Mouse (Mus musculus): ENCODE results near the gene Agbl4. TPM values are rescaled to one million over a fixed set of nuclear protein-coding genes. Genes with fewer than 3 reads are reported as not detected.

Agbl4 gene
- polyA plus RNA-seq, 1 experiment, result not detected

DNA sequence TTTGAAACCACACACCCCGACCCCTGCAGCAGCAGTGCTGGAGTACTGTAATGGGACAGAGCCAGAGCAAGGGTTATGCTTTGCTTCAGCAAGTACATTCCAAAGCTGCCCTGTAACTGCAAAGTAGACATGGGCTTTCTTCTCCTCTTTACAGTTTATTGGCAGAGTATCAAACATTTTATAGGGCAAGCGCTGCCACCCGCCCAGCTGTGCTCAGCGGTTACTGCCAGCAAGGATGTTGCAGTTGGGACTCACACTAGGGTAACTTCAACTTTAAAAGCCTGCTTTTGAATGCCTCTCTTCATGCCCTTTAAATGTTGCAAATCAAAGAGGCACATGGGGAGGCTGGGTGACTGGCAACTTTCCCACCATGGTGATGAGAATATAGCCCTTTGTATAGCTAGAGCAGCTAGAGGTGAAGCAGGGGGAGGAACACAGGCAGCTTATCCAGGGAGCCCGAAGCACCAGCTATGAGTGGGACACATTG lies 1293.6 kb downstream of the Agbl4 start:
- no peaks in the 10 kb centered on the region for H3K36me3 ChIP-seq (ENCODE audit: control insufficient read depth, insufficient read depth)
- H3K4me2 ChIP-seq (ENCODE audit: low read depth), result no peak overlapping the region
- no peak overlapping the region for H3ac ChIP-seq (ENCODE audit: control insufficient read depth, insufficient read length)
- H3K4me3 ChIP-seq, result no peak overlapping the region
- H3K79me2 ChIP-seq (ENCODE audit: control insufficient read depth, insufficient read depth), result no peaks in the 10 kb centered on the region
- H3K27me3 ChIP-seq (ENCODE audit: control insufficient read depth, insufficient read depth, insufficient read length), result no peaks in the 10 kb centered on the region
- TF ChIP-seq CEBPB (IDR thresholded peaks at IDR 0.05; ENCODE audit: insufficient read depth, poor library complexity, severe bottlenecking), result no peak
- no peak for TF ChIP-seq TCF3 (IDR thresholded peaks at IDR 0.05; ENCODE audit: insufficient read length, low read depth)
- no peak for TF ChIP-seq SRF (IDR thresholded peaks at IDR 0.05; ENCODE audit: control insufficient read depth, insufficient read length, low read depth)
- TF ChIP-seq USF1 (IDR thresholded peaks at IDR 0.05; ENCODE audit: low read depth), result no peak
- no peak for TF ChIP-seq MYOG (IDR thresholded peaks at IDR 0.05; ENCODE audit: control insufficient read depth in 1 of 3, insufficient read depth in 1 of 3, insufficient read length in 2 of 3, low read depth in 2 of 3)
- no peak for TF ChIP-seq E2F4 (IDR thresholded peaks at IDR 0.05; ENCODE audit: insufficient read depth)
- no peak for TF ChIP-seq POLR2AphosphoS2 (IDR thresholded peaks at IDR 0.05; ENCODE audit: insufficient read length, low read depth)
- TF ChIP-seq TCF12 (IDR thresholded peaks at IDR 0.05; ENCODE audit: insufficient read depth, poor library complexity, severe bottlenecking), result no peak
- no peak for TF ChIP-seq MAX (IDR thresholded peaks at IDR 0.05; ENCODE audit: low read depth)
- no peak for TF ChIP-seq REST (IDR thresholded peaks at IDR 0.05; ENCODE audit: insufficient read depth, insufficient read length)
- no peak for TF ChIP-seq POLR2A (IDR thresholded peaks at IDR 0.05; ENCODE audit: insufficient read length, low read depth)

DNA sequence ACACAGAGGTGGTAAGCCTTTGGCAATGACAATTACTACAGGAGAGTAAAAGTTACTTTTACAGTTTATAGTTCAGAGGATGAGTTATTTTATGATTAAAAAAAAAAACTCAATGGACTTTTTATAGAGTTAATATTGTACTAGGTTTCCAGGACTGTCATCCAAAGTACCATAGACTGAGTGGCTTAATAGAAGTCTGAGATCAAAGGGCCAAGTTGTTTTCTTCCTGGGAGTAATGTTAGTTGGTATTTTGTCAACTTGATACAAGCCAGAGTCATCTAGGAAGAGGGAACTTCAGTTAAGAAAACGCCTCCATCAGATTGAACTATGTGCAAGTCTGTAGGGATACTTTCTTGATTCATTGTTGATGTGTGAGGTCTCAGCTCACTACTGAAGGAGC lies 1303.9 kb downstream of the Agbl4 start:
- Histone ChIP-seq H3K27me3 (ENCODE audit: control insufficient read depth, insufficient read depth, insufficient read length) (no peaks in the 10 kb centered on the region), H3K79me2 (ENCODE audit: control insufficient read depth, insufficient read depth) (no peaks in the 10 kb centered on the region), H3K4me2 (ENCODE audit: low read depth) (no peak overlapping the region), H3K36me3 (ENCODE audit: control insufficient read depth, insufficient read depth) (no peaks in the 10 kb centered on the region), H3ac (ENCODE audit: control insufficient read depth, insufficient read length) (no peak overlapping the region), H3K4me3 (no peak overlapping the region)
- TF ChIP-seq MYOD1 (IDR thresholded peaks at IDR 0.05; ENCODE audit: control insufficient read depth in 1 of 3, insufficient read length in 2 of 3, low read depth in 2 of 3), result no peak
- TF ChIP-seq CEBPB (IDR thresholded peaks at IDR 0.05; ENCODE audit: insufficient read depth, poor library complexity, severe bottlenecking), result no peak
- no peak for TF ChIP-seq MYOG (IDR thresholded peaks at IDR 0.05; ENCODE audit: control insufficient read depth in 1 of 3, insufficient read depth in 1 of 3, insufficient read length in 2 of 3, low read depth in 2 of 3)
- TF ChIP-seq TCF3 (IDR thresholded peaks at IDR 0.05; ENCODE audit: insufficient read length, low read depth), result no peak
- no peak for TF ChIP-seq TCF12 (IDR thresholded peaks at IDR 0.05; ENCODE audit: insufficient read depth, poor library complexity, severe bottlenecking)
- no peak for TF ChIP-seq POLR2AphosphoS2 (IDR thresholded peaks at IDR 0.05; ENCODE audit: insufficient read length, low read depth)
- no peak for TF ChIP-seq REST (IDR thresholded peaks at IDR 0.05; ENCODE audit: insufficient read depth, insufficient read length)
- TF ChIP-seq MAX (IDR thresholded peaks at IDR 0.05; ENCODE audit: low read depth), result no peak
- no peak for TF ChIP-seq SRF (IDR thresholded peaks at IDR 0.05; ENCODE audit: control insufficient read depth, insufficient read length, low read depth)
- TF ChIP-seq E2F4 (IDR thresholded peaks at IDR 0.05; ENCODE audit: insufficient read depth), result no peak
- no peak for TF ChIP-seq POLR2A (IDR thresholded peaks at IDR 0.05; ENCODE audit: insufficient read length, low read depth)

DNA sequence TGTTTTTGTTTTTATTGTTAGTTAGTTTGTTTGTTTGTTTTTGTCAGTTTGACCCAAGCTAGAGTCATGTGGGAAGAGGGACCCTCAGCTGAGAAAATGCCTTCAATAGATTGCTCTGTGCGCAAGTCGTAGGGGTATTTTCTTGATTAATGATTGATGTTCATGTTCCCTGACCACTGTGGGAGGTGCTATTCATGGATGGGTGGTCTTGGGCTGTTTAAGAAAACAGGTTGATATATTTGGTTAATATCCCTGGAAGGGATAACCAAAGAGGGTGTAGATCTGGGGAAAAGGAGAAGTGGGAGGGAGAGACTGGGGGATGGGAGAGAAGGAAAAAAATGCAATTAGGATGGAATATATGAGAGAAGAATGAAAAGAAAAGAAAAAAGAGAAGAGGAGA lies 1306.7 kb downstream of the Agbl4 start:
- H3K4me2 ChIP-seq (ENCODE audit: low read depth), result no peak overlapping the region
- H3K27me3 ChIP-seq (ENCODE audit: control insufficient read depth, insufficient read depth, insufficient read length), result no peaks in the 10 kb centered on the region
- no peaks in the 10 kb centered on the region for H3K79me2 ChIP-seq (ENCODE audit: control insufficient read depth, insufficient read depth)
- no peak overlapping the region for H3K4me3 ChIP-seq
- no peaks in the 10 kb centered on the region for H3K36me3 ChIP-seq (ENCODE audit: control insufficient read depth, insufficient read depth)
- no peak overlapping the region for H3ac ChIP-seq (ENCODE audit: control insufficient read depth, insufficient read length)
- TF ChIP-seq MYOG (IDR thresholded peaks at IDR 0.05; ENCODE audit: control insufficient read depth in 1 of 3, insufficient read depth in 1 of 3, insufficient read length in 2 of 3, low read depth in 2 of 3) (no peak), POLR2A (IDR thresholded peaks at IDR 0.05; ENCODE audit: insufficient read length, low read depth) (no peak), E2F4 (IDR thresholded peaks at IDR 0.05; ENCODE audit: insufficient read depth) (no peak), USF1 (IDR thresholded peaks at IDR 0.05; ENCODE audit: low read depth) (no peak), CEBPB (IDR thresholded peaks at IDR 0.05; ENCODE audit: insufficient read depth, poor library complexity, severe bottlenecking) (no peak), TCF12 (IDR thresholded peaks at IDR 0.05; ENCODE audit: insufficient read depth, poor library complexity, severe bottlenecking) (no peak), SRF (IDR thresholded peaks at IDR 0.05; ENCODE audit: control insufficient read depth, insufficient read length, low read depth) (no peak), MAX (IDR thresholded peaks at IDR 0.05; ENCODE audit: low read depth) (no peak), MYOD1 (IDR thresholded peaks at IDR 0.05; ENCODE audit: control insufficient read depth in 1 of 3, insufficient read length in 2 of 3, low read depth in 2 of 3) (no peak), REST (IDR thresholded peaks at IDR 0.05; ENCODE audit: insufficient read depth, insufficient read length) (no peak), POLR2AphosphoS2 (IDR thresholded peaks at IDR 0.05; ENCODE audit: insufficient read length, low read depth) (no peak), TCF3 (IDR thresholded peaks at IDR 0.05; ENCODE audit: insufficient read length, low read depth) (no peak)

DNA sequence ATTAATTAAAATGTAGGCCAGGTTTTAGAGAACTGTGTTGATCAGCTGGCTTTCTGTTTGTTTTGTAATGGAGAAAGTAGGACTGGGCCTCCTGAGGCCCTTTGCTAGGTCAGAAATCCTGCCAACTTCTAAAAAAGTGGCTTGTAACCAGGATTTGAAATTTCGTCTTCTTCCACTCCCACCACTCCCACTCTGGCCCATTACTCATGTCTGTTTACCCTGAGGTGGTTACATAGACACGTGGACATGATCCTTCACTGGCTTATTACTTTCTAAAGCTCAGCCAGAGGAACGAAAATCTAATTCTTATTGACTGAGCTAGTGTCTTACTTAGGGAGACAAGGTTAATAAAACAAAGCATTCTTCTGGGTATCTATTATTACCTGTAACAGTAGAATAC lies 1307.5 kb downstream of the Agbl4 start:
- Histone ChIP-seq H3K79me2 (ENCODE audit: control insufficient read depth, insufficient read depth) (no peaks in the 10 kb centered on the region), H3K4me3 (no peak overlapping the region), H3K4me2 (ENCODE audit: low read depth) (no peak overlapping the region), H3K36me3 (ENCODE audit: control insufficient read depth, insufficient read depth) (no peaks in the 10 kb centered on the region), H3K27me3 (ENCODE audit: control insufficient read depth, insufficient read depth, insufficient read length) (no peaks in the 10 kb centered on the region), H3ac (ENCODE audit: control insufficient read depth, insufficient read length) (no peak overlapping the region)
- no peak for TF ChIP-seq POLR2A (IDR thresholded peaks at IDR 0.05; ENCODE audit: insufficient read length, low read depth)
- TF ChIP-seq MAX (IDR thresholded peaks at IDR 0.05; ENCODE audit: low read depth), result no peak
- TF ChIP-seq E2F4 (IDR thresholded peaks at IDR 0.05; ENCODE audit: insufficient read depth), result no peak
- no peak for TF ChIP-seq REST (IDR thresholded peaks at IDR 0.05; ENCODE audit: insufficient read depth, insufficient read length)
- no peak for TF ChIP-seq POLR2AphosphoS2 (IDR thresholded peaks at IDR 0.05; ENCODE audit: insufficient read length, low read depth)
- TF ChIP-seq TCF12 (IDR thresholded peaks at IDR 0.05; ENCODE audit: insufficient read depth, poor library complexity, severe bottlenecking), result no peak
- TF ChIP-seq MYOG (IDR thresholded peaks at IDR 0.05; ENCODE audit: control insufficient read depth in 1 of 3, insufficient read depth in 1 of 3, insufficient read length in 2 of 3, low read depth in 2 of 3), result no peak
- TF ChIP-seq CEBPB (IDR thresholded peaks at IDR 0.05; ENCODE audit: insufficient read depth, poor library complexity, severe bottlenecking), result no peak
- TF ChIP-seq MYOD1 (IDR thresholded peaks at IDR 0.05; ENCODE audit: control insufficient read depth in 1 of 3, insufficient read length in 2 of 3, low read depth in 2 of 3), result no peak
- no peak for TF ChIP-seq USF1 (IDR thresholded peaks at IDR 0.05; ENCODE audit: low read depth)
- no peak for TF ChIP-seq SRF (IDR thresholded peaks at IDR 0.05; ENCODE audit: control insufficient read depth, insufficient read length, low read depth)
- no peak for TF ChIP-seq TCF3 (IDR thresholded peaks at IDR 0.05; ENCODE audit: insufficient read length, low read depth)

Other genes with a start within 250 kb of the Agbl4 start
- gene Elavl4, start 45.8 kb upstream of the Agbl4 start, polyA plus RNA-seq (2012; fragmentation: generic; extraction: Trizol), result not detected